Mouse (Mus musculus) liver, embryonic 12.5 days (tissue): ENCODE measurements around the gene Sema4f. TPM values are rescaled to one million over a fixed set of nuclear protein-coding genes. Genes with fewer than 3 reads are reported as not detected.

ENCODE experiments used
- ATAC-seq: fragments of 200-750 bp; cut with Nextera tagmentation; 2 replicates; pipeline ENCODE4 v1.8.0; 2017; ENCODE audit warnings: moderate number of reproducible peaks, mild to moderate bottlenecking, moderate library complexity
- H3K27ac ChIP-seq: fragments of 300-500 bp; sonication (generic); 2 replicates; pipeline ENCODE4 v1.5.1; 2016; ENCODE audit warnings: mild to moderate bottlenecking
- H3K27me3 ChIP-seq: fragments of 300-500 bp; sonication (generic); replicated peaks from 2 replicates; pipeline ENCODE4 v1.6.1; 2016; ENCODE audit warnings: mild to moderate bottlenecking, moderate library complexity
- H3K36me3 ChIP-seq: fragments of 300-500 bp; sonication (generic); 2 replicates; pipeline ENCODE4 v1.6.1; 2016; ENCODE audit warnings: mild to moderate bottlenecking, moderate library complexity
- H3K4me1 ChIP-seq: fragments of 300-500 bp; sonication (generic); 2 replicates; pipeline ENCODE4 v1.6.1; 2016
- H3K4me2 ChIP-seq: fragments of 300-500 bp; sonication (generic); 2 replicates; pipeline ENCODE4 v1.6.1; 2016; ENCODE audit warnings: mild to moderate bottlenecking, moderate library complexity
- H3K4me3 ChIP-seq: fragments of 300-500 bp; sonication (generic); 2 replicates; pipeline ENCODE4 v1.5.1; 2016; ENCODE audit warnings: mild to moderate bottlenecking, moderate library complexity
- H3K9ac ChIP-seq: fragments of 300-500 bp; sonication (generic); 2 replicates; pipeline ENCODE4 v1.6.1; 2016; ENCODE audit warnings: mild to moderate bottlenecking, moderate library complexity
- H3K9me3 ChIP-seq: fragments of 300-500 bp; sonication (generic); replicated peaks from 2 replicates; pipeline ENCODE4 v1.6.1; 2016; ENCODE audit warnings: mild to moderate bottlenecking, moderate library complexity
- WGBS: fragments of 180-500 bp; shearing (Covaris S2); methylation state at CpG from one replicate; pipeline ENCODE4 v1.1.7; 2016; ENCODE audit not compliant: insufficient replicate concordance; 5-methylcytosine and 5-hydroxymethylcytosine counted together
- polyA plus RNA-seq: library from polyadenylated mRNA; unstranded; fragments of >200 nt; fragmentation: Nextera tagmentation; extraction: Ambion mirVana; gene quantifications from 2 replicates; pipeline ENCODE4 v1.2.1, GENCODE M21; 2016

Sema4f gene
- polyA plus RNA-seq, 1 experiment from 2014 or later = 0.19 TPM

GRCm38 (mm10) chr6:82885441-82885840 is 54.1 kb downstream of the Sema4f start:
- Histone ChIP-seq H3K36me3 (no peaks in the 10 kb centered on the region), H3K27me3 (peaks cover 8% of the 10 kb centered on the region; the same call in 1 of the 2 replicates), H3K9me3 (no peaks in the 10 kb centered on the region), H3K27ac (no peak overlapping the region), H3K4me2 (no peak overlapping the region), H3K4me3 (no peak overlapping the region), H3K9ac (no peak overlapping the region), H3K4me1 (no peaks in the 10 kb centered on the region)
- WGBS = 57% methylated on average over 2 of the region's 2 CpGs
- no peak for ATAC-seq

GRCm38 (mm10) chr6:82884570-82884969 is 55.0 kb downstream of the Sema4f start:
- H3K27ac ChIP-seq = no peak overlapping the region
- no peaks in the 10 kb centered on the region; the same call in 1 of the 2 replicates for H3K27me3 ChIP-seq
- H3K4me3 ChIP-seq = no peak overlapping the region
- 9% methylated on average over 3 of the region's 3 CpGs for WGBS
- no peak overlapping the region for H3K4me2 ChIP-seq
- no peaks in the 10 kb centered on the region for H3K4me1 ChIP-seq
- H3K9ac ChIP-seq = no peak overlapping the region
- no peaks in the 10 kb centered on the region for H3K9me3 ChIP-seq
- H3K36me3 ChIP-seq = no peaks in the 10 kb centered on the region
- ATAC-seq = no peak

DNA sequence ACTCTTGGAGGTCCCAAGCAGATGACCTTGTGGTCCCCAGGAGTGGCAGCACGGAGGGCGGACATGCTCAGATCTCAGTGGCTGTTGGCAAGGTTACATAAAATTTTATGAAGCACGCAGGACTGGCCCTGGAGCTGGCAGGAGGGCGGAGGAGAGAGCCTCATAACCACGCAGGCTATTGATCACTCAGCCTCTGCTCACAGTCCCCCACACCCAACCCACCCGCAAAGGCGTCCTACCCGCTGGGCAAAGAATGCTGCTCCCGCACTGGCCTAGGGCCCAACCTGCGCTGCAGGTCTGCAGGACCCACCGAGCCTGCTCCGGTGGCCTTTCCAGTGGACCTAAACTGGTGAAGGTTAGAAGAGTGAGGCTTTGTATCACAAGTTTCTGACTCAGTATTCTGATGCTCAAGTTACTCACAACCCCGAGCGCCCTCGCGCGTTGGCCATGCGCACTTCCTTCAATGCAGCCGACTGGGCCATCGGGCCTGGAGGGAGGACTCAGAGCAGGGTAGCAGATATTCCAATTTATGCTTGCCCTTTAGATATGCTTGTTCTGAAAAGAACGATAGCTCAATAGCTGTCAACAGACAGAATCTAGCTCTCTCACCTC is 58.0 kb downstream of the Sema4f start:
- no peak overlapping the region for H3K4me2 ChIP-seq
- H3K9me3 ChIP-seq = no peaks in the 10 kb centered on the region
- H3K36me3 ChIP-seq = no peaks in the 10 kb centered on the region
- H3K4me3 ChIP-seq = no peak overlapping the region
- no peaks in the 10 kb centered on the region for H3K27me3 ChIP-seq
- no peaks in the 10 kb centered on the region for H3K4me1 ChIP-seq
- WGBS = 47% methylated on average over 21 of the region's 21 CpGs
- H3K27ac ChIP-seq = no peak overlapping the region
- 0 out of 2 replicates have a peak, but pooled peaks have one; percentile 44 for ATAC-seq
- no peak overlapping the region for H3K9ac ChIP-seq

GRCm38 (mm10) chr6:82880807-82881206 is 58.8 kb downstream of the Sema4f start:
- no peak overlapping the region for H3K4me3 ChIP-seq
- 65% methylated on average over 3 of the region's 3 CpGs for WGBS
- no peak for ATAC-seq

DNA sequence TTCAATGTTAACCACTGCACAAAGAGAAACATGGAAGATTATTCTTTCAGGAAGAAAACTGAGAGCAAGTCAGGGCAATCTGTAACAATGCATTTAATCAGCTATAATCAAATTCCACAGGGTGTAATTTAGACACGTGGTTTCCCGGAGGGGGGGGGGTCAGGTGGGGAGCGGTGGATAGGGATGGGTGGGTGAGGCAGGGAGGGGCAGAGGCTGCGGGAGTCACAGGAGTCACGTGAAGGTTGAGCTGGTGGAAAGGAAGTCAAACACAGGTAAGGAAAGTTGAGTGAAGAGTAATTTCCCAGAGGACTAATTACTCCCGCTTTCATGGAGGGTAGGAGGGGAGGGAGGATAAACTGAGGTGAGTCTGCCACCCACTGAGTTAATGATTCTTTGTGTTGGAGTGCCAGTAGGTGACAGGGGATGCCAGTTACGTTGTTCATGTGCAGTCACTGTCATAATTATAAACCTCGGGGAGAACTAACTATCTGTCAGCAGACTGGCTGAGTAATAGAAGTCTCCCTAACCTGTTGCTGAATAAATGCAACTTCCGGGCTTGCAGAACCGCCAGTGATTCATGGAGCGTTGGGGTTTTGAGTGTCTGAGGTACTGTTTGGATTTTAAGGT is 60.0 kb downstream of the Sema4f start:
- H3K27me3 ChIP-seq = no peaks in the 10 kb centered on the region
- no peak for ATAC-seq
- no peaks in the 10 kb centered on the region for H3K4me1 ChIP-seq
- no peak overlapping the region for H3K4me2 ChIP-seq
- H3K36me3 ChIP-seq = no peaks in the 10 kb centered on the region
- no peak overlapping the region for H3K27ac ChIP-seq
- 58% methylated on average over 11 of the region's 11 CpGs for WGBS
- no peak overlapping the region for H3K9ac ChIP-seq
- no peak overlapping the region for H3K4me3 ChIP-seq
- H3K9me3 ChIP-seq = no peaks in the 10 kb centered on the region

More at GRCm38 (mm10) chr6:82880807-82881206, 58.8 kb downstream of the Sema4f start:
- no peak overlapping the region for H3K27ac ChIP-seq
- H3K4me2 ChIP-seq = no peak overlapping the region
- H3K9ac ChIP-seq = no peak overlapping the region
- H3K27me3 ChIP-seq = no peaks in the 10 kb centered on the region
- H3K36me3 ChIP-seq = no peaks in the 10 kb centered on the region
- no peaks in the 10 kb centered on the region for H3K4me1 ChIP-seq
- no peaks in the 10 kb centered on the region for H3K9me3 ChIP-seq

DNA sequence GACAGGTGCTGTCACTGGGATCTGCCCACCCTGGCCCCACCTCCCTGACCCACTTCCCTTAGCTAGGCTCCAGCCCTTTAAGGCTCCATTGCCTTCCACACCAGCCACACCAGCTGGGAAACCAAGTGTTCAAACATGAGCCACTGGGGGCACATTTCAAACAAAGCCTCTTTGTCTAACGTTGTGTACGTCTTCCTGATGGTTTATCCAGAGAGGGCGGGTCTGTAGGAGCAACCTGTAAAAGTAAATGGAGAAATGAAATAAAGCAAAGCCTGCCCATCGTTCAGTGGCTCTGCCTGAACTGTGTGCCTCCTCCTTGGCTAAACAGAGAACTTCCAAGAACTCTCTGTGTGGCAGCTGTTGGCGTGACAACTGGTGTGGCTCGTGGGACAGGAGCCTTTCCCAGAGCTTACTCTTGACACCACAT is 64.0 kb downstream of the Sema4f start:
- Histone ChIP-seq H3K4me3 (no peak overlapping the region), H3K9ac (no peak overlapping the region), H3K27ac (no peak overlapping the region), H3K4me1 (peaks cover 13% of the 10 kb centered on the region), H3K27me3 (no peaks in the 10 kb centered on the region), H3K36me3 (no peaks in the 10 kb centered on the region), H3K4me2 (no peak overlapping the region), H3K9me3 (no peaks in the 10 kb centered on the region)
- ATAC-seq = no peak
- 63% methylated on average over 6 of the region's 6 CpGs for WGBS

GRCm38 (mm10) chr6:82872332-82872707 is 67.2 kb downstream of the Sema4f start:
- 15% methylated on average over 6 of the region's 6 CpGs for WGBS
- Histone ChIP-seq H3K4me3 (no peak overlapping the region), H3K9me3 (no peaks in the 10 kb centered on the region), H3K4me2 (peak overlapping the region; percentile 25; the same call in 1 of the 2 replicates), H3K4me1 (peaks cover 13% of the 10 kb centered on the region), H3K36me3 (no peaks in the 10 kb centered on the region), H3K27ac (no peak overlapping the region), H3K9ac (no peak overlapping the region), H3K27me3 (no peaks in the 10 kb centered on the region)
- ATAC-seq = no peak

DNA sequence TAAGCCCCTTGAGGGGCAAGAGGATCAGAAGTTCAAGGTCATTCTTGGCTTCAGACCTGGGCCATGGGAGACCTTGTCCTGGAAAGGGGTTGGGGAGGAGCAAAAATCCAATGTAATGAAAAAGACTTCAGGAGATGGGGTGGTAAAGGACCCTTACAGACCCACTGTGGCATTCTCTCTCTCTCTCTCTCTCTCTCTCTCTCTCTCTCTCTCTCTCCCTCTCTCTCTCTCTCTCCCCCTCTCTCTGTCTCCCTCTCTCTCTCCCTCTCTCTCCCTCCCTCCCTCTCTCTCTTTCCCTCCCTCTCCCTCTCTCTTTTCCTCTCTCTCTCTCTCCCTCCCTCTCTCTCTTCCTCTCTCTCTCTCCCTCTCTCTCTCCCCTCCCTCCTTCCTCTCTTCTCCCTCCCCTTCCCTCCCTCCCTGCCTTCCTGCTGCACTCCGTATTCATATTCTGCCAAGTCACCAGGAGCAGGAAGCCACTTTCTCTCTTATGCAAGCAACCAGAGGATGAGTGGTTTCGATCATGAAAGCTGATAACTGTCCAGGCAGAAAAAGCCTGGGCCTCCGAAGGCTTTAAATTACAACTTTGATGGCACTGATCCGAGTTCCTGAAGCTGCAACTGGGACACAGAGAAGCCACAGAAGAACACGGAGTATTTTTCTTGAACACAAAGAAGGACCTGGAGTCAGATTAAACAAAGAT is 67.8 kb downstream of the Sema4f start:
- H3K4me3 ChIP-seq = no peak overlapping the region
- 3% methylated on average over 5 of the region's 5 CpGs for WGBS
- H3K36me3 ChIP-seq = no peaks in the 10 kb centered on the region
- no peak overlapping the region for H3K9ac ChIP-seq
- peak overlapping the region; percentile 25; the same call in 1 of the 2 replicates for H3K4me2 ChIP-seq
- H3K9me3 ChIP-seq = no peaks in the 10 kb centered on the region
- H3K27me3 ChIP-seq = no peaks in the 10 kb centered on the region
- H3K4me1 ChIP-seq = peaks cover 13% of the 10 kb centered on the region
- no peak for ATAC-seq
- H3K27ac ChIP-seq = no peak overlapping the region

DNA sequence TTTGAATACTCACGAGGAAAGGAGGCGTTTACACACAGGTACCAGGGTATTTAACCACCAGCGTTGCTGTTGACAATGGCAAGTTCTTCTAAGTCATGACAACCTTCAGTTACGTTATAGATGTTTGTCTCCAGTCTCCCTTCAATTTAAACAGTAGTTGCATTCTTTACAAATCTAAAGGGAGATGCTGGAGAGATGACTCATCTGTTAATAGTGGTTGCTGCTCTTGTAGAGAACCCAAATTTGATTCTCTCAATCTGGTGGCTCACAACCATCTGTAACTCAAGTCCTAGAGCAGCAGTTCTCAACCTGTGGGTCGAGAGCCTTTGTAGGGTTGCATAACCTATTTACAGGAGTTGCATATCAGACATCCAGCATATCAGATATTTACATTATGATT is 71.1 kb downstream of the Sema4f start:
- H3K4me1 ChIP-seq = peaks cover 21% of the 10 kb centered on the region
- no peak for ATAC-seq
- 60% methylated on average over 5 of the region's 5 CpGs for WGBS
- no peaks in the 10 kb centered on the region for H3K27me3 ChIP-seq
- H3K36me3 ChIP-seq = no peaks in the 10 kb centered on the region
- H3K9ac ChIP-seq = no peak overlapping the region
- no peak overlapping the region for H3K27ac ChIP-seq
- H3K9me3 ChIP-seq = no peaks in the 10 kb centered on the region
- no peak overlapping the region for H3K4me2 ChIP-seq
- H3K4me3 ChIP-seq = no peak overlapping the region

DNA sequence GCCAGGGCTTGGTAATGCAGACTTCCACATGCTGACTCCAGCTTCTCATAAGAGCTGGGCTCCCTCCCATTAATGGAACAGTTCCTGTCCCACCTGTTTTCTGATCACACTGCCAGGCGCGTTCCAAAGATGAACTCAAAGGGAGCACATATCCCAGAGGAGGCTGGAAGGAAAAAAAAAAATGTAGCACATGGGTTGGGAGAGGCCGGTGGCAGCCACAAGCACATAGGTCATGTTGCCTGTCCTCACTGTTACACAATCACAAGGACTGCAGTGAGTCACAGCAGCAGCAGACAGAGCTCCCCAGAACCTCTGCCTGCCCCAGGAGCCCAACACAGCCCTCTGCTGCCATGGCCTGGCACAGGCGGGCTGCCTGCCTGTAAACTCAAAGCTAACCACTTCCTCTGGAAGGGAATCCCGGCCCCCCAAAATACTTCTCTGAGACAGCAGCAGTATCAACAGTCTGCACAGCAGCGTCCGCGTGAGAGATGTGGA is 76.1 kb downstream of the Sema4f start:
- no peaks in the 10 kb centered on the region for H3K36me3 ChIP-seq
- H3K27ac ChIP-seq = no peak overlapping the region
- H3K9ac ChIP-seq = no peak overlapping the region
- H3K4me1 ChIP-seq = peaks cover 20% of the 10 kb centered on the region
- H3K27me3 ChIP-seq = no peaks in the 10 kb centered on the region
- H3K4me2 ChIP-seq = no peak overlapping the region
- peak; percentile 63; the same call in 1 of the 2 replicates for ATAC-seq
- no peak overlapping the region for H3K4me3 ChIP-seq
- no peaks in the 10 kb centered on the region for H3K9me3 ChIP-seq
- 27% methylated on average over 8 of the region's 8 CpGs for WGBS

DNA sequence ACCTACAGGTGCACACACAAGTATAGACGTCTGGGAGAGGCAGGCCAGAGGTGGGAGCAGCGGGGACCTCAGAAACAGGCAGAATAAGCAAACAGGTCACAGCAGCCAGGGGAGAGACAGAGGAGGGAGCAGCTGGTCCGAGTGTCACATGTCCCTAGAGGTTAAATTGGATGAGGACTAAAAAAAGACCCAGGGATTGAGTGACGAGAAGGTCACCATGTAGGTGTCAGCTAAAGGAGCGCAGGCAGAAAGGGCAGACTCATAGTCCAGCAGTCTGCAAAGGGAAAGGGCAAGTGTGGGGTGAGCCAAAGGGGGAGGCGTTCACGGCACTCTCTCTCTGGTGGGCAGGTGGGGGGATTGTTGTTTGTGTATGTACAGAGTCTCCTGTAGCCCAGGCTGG is 77.1 kb downstream of the Sema4f start:
- Histone ChIP-seq H3K27ac (no peak overlapping the region), H3K4me1 (peaks cover 20% of the 10 kb centered on the region), H3K4me2 (no peak overlapping the region), H3K36me3 (no peaks in the 10 kb centered on the region), H3K9me3 (no peaks in the 10 kb centered on the region), H3K4me3 (no peak overlapping the region), H3K27me3 (no peaks in the 10 kb centered on the region), H3K9ac (no peak overlapping the region)
- 56% methylated on average over 7 of the region's 7 CpGs for WGBS
- peak; percentile 52 for ATAC-seq

GRCm38 (mm10) chr6:82862042-82862441 is 77.5 kb downstream of the Sema4f start:
- H3K36me3 ChIP-seq = no peaks in the 10 kb centered on the region
- no peak overlapping the region for H3K4me3 ChIP-seq
- H3K27ac ChIP-seq = no peak overlapping the region
- H3K9ac ChIP-seq = no peak overlapping the region
- no peaks in the 10 kb centered on the region for H3K9me3 ChIP-seq
- no peak overlapping the region for H3K4me2 ChIP-seq
- H3K4me1 ChIP-seq = peaks cover 20% of the 10 kb centered on the region
- 60% methylated on average over 3 of the region's 3 CpGs for WGBS
- ATAC-seq = no peak
- H3K27me3 ChIP-seq = no peaks in the 10 kb centered on the region
